Mouse (Mus musculus) erythroid progenitor cell, adult 5-6 weeks (primary cell): Measurements from ENCODE around the gene Cux1. TPM values are rescaled to one million over a fixed set of nuclear protein-coding genes. Genes with fewer than 3 reads are reported as not detected.

Experiments used
- total RNA-seq, 2 experiments: library from RNA; stranded (forward) in 1 of 2; stranded (reverse) in 1 of 2; fragments of 150-400 nt in 1 of 2; fragments of 186-747, 209-891 nt in 1 of 2; gene quantifications; 2 replicates each; pipeline versions ENCODE4 v1.2.3 to v1.2.4; 2015 to 2017; ENCODE audit warnings: low replicate concordance in 2 of 2

The Cux1 gene
- total RNA-seq, 2 experiments from 2014 or later, result 42.3 to 79.1 TPM

Other genes with a start within 250 kb of the Cux1 start
- not detected in 2 replicates for gene Myl10, start 125.7 kb upstream of the Cux1 start, total RNA-seq (2015; ENCODE audit: low replicate concordance)
- not detected in 2 replicates for gene Myl10, start 125.7 kb upstream of the Cux1 start, total RNA-seq (2017; ENCODE audit: low replicate concordance)